Mouse (Mus musculus): ENCODE data around the gene Gm17617. TPM values are rescaled to one million over a fixed set of nuclear protein-coding genes. Genes with fewer than 3 reads are reported as not detected.
A peak's percentile ranks its signal among the peaks of the same experiment; 100 is the strongest.

Gene Gm17617
- total RNA-seq, 2 experiments from 2014 or later: not detected

GRCm38 (mm10) chr13:55168255-55168654 lies 34.9 kb upstream of the Gm17617 start:
- DNase-seq (ENCODE audit: extremely low spot score in 1 of 2, low spot score in 2 of 2): no peak
- no peak for TF ChIP-seq CTCF (IDR thresholded peaks at IDR 0.05)
- intact Hi-C loops (cut with DNase I): loop anchor here (10.0 kb wide), 1 partner anchor 243 kb away; no protein-coding TSS in a partner anchor
- Histone ChIP-seq H3K4me3 (no peak overlapping the region), H3K27ac (no peak overlapping the region)

- DNase-seq (ENCODE audit: extremely low spot score in 1 of 2, low spot score in 2 of 2): no peak
- intact Hi-C loops (cut with DNase I): loop anchor here (10.0 kb wide), 1 partner anchor 243 kb away; no protein-coding TSS in a partner anchor
- Histone ChIP-seq H3K27ac (no peak overlapping the region), H3K4me3 (no peak overlapping the region)
- no peak for TF ChIP-seq CTCF (IDR thresholded peaks at IDR 0.05)
Measured at GRCm38 (mm10) chr13:55167798-55168197, 34.5 kb upstream of the Gm17617 start.

- Histone ChIP-seq H3K4me3 (no peak overlapping the region), H3K27ac (no peak overlapping the region)
- DNase-seq (ENCODE audit: extremely low spot score in 1 of 2, low spot score in 2 of 2): no peak
- intact Hi-C loops (cut with DNase I): loop anchor here (10.0 kb wide), 1 partner anchor 242 kb away; no protein-coding TSS in a partner anchor
- no peak for TF ChIP-seq CTCF (IDR thresholded peaks at IDR 0.05)
Measured at GRCm38 (mm10) chr13:55166806-55167725, 33.7 kb upstream of the Gm17617 start.

GRCm38 (mm10) chr13:55165831-55166339 lies 32.5 kb upstream of the Gm17617 start:
- TF ChIP-seq CTCF (IDR thresholded peaks at IDR 0.05): no peak
- intact Hi-C loops (cut with DNase I): loop anchor here (10.0 kb wide), 1 partner anchor 241 kb away; no protein-coding TSS in a partner anchor
- no peak for DNase-seq (ENCODE audit: extremely low spot score in 1 of 2, low spot score in 2 of 2)

GRCm38 (mm10) chr13:55163553-55163952 lies 30.2 kb upstream of the Gm17617 start:
- no peak for TF ChIP-seq CTCF (IDR thresholded peaks at IDR 0.05)
- DNase-seq (ENCODE audit: extremely low spot score in 1 of 2, low spot score in 2 of 2): no peak
- Histone ChIP-seq H3K4me3 (no peak overlapping the region), H3K27ac (no peak overlapping the region)
- intact Hi-C loops (cut with DNase I): loop anchor here (10.0 kb wide), 1 partner anchor 239 kb away; no protein-coding TSS in a partner anchor

More at GRCm38 (mm10) chr13:55165831-55166339, 32.5 kb upstream of the Gm17617 start:
- Histone ChIP-seq H3K4me3 (no peak overlapping the region), H3K27ac (no peak overlapping the region)

GRCm38 (mm10) chr13:55162365-55162764 lies 29.0 kb upstream of the Gm17617 start:
- H3K4me3 ChIP-seq: no peak overlapping the region
- intact Hi-C loops (cut with DNase I): loop anchor here (10.0 kb wide), 1 partner anchor 238 kb away; no protein-coding TSS in a partner anchor
- no peak for TF ChIP-seq CTCF (IDR thresholded peaks at IDR 0.05)
- no peak overlapping the region for H3K27ac ChIP-seq
- DNase-seq (ENCODE audit: extremely low spot score in 1 of 2, low spot score in 2 of 2): no peak

- intact Hi-C loops (cut with DNase I): no loop called here
- Histone ChIP-seq H3K4me3 (no peak overlapping the region), H3K27ac (no peak overlapping the region)
- TF ChIP-seq CTCF (IDR thresholded peaks at IDR 0.05): no peak
- DNase-seq (ENCODE audit: extremely low spot score in 1 of 2, low spot score in 2 of 2): no peak
Measured at GRCm38 (mm10) chr13:55153951-55154350, 20.6 kb upstream of the Gm17617 start.

- peak within 1 kb of the TSS; percentile 44 for H3K4me3 ChIP-seq
- intact Hi-C loops (cut with DNase I): no loop called here
- TF ChIP-seq CTCF (IDR thresholded peaks at IDR 0.05): no peak
Measured at GRCm38 (mm10) chr13:55152621-55153415, 19.5 kb upstream of the Gm17617 start, which contains the start of gene Fgfr4. TSS of gene Fgfr4 (plus strand) at chr13:55152640.

GRCm38 (mm10) chr13:55140271-55140670 lies 6.9 kb upstream of the Gm17617 start:
- no peak overlapping the region for H3K4me3 ChIP-seq
- intact Hi-C loops (cut with DNase I): no loop called here
- no peak for DNase-seq (ENCODE audit: extremely low spot score in 1 of 2, low spot score in 2 of 2)
- H3K27ac ChIP-seq: no peak overlapping the region
- no peak for TF ChIP-seq CTCF (IDR thresholded peaks at IDR 0.05)

More at GRCm38 (mm10) chr13:55152621-55153415, 19.5 kb upstream of the Gm17617 start, which contains the start of gene Fgfr4:
- H3K27ac ChIP-seq: no peak within 1 kb of the TSS
- no peak for DNase-seq (ENCODE audit: extremely low spot score in 1 of 2, low spot score in 2 of 2)

- no peak for DNase-seq (ENCODE audit: extremely low spot score in 1 of 2, low spot score in 2 of 2)
- intact Hi-C loops (cut with DNase I): loop anchor here (2.0 kb wide), 1 partner anchor 43 kb away; no protein-coding TSS in a partner anchor
- peak; percentile 72 for TF ChIP-seq CTCF (IDR thresholded peaks at IDR 0.05)
Measured at GRCm38 (mm10) chr13:55135382-55135781, 2.0 kb upstream of the Gm17617 start.

GRCm38 (mm10) chr13:55124903-55125302 lies 8.4 kb downstream of the Gm17617 start:
- TF ChIP-seq CTCF (IDR thresholded peaks at IDR 0.05): no peak
- intact Hi-C loops (cut with DNase I): no loop called here

More at GRCm38 (mm10) chr13:55135382-55135781, 2.0 kb upstream of the Gm17617 start:
- H3K27ac ChIP-seq: no peak overlapping the region
- H3K4me3 ChIP-seq: no peak overlapping the region

More at GRCm38 (mm10) chr13:55124903-55125302, 8.4 kb downstream of the Gm17617 start:
- no peak for DNase-seq (ENCODE audit: extremely low spot score in 1 of 2, low spot score in 2 of 2)
- H3K27ac ChIP-seq: no peak overlapping the region
- no peak overlapping the region for H3K4me3 ChIP-seq

Measured in left cerebral cortex, adult 2 months (tissue).